8 mouse cellular contexts compared by ENCODE assay signal in genomic region chr13:106768807-106769206, GRCm38 (mm10).
"Had no signal": no experiment of that assay in that cellular context is flagged by ENCODE, and none has a peak within 500 bp of the region (broad histone marks: within the 10 kb centered on the region; RNA-seq: fewer than 3 reads in every experiment).

No protein-coding gene starts in this region.

- DNase-seq: liver, postnatal 0 days; lung, adult 2 months; lung, postnatal 14 days; lung, postnatal 36 days; right cerebral cortex, postnatal 14 days; thymus, adult 18-20 months; thymus, postnatal 14 days; thymus, postnatal 36 days had no signal
